Mouse (Mus musculus) kidney, postnatal 0 days (tissue): ENCODE results near the gene Gucy2g. TPM values are rescaled to one million over a fixed set of nuclear protein-coding genes. Genes with fewer than 3 reads are reported as not detected.

Source experiments
- ATAC-seq: fragments of 200-750 bp; cut with Nextera tagmentation; replicated peaks from 2 replicates; pipeline ENCODE4 v1.8.0; 2017; ENCODE audit warnings: low read depth, moderate number of reproducible peaks, moderate TSS enrichment, moderate library complexity; ENCODE audit not compliant: low FRiP score
- DNase-seq: peaks from one replicate; pipeline ENCODE4 v3.0.0-alpha.2; 2016; ENCODE audit warnings: low spot score
- H3K27ac ChIP-seq: fragments of 300-500 bp; sonication (generic); 2 replicates; pipeline ENCODE4 v1.5.1; 2014; ENCODE audit warnings: mild to moderate bottlenecking
- H3K27me3 ChIP-seq: fragments of 300-500 bp; sonication (generic); 2 replicates; pipeline ENCODE4 v1.6.1; 2014; ENCODE audit warnings: low read length, mixed read lengths; ENCODE audit not compliant: insufficient read depth
- H3K36me3 ChIP-seq: fragments of 300-500 bp; sonication (generic); 2 replicates; pipeline ENCODE4 v1.6.1; 2014; ENCODE audit warnings: low read length, mixed read lengths; ENCODE audit not compliant: insufficient read depth
- H3K4me1 ChIP-seq: fragments of 300-500 bp; sonication (generic); replicated peaks from 2 replicates; pipeline ENCODE4 v1.6.1; 2014; ENCODE audit warnings: antibody characterized with exemption, low read length, mixed read lengths; ENCODE audit not compliant: insufficient read depth
- H3K4me2 ChIP-seq: fragments of 300-500 bp; sonication (generic); 2 replicates; pipeline ENCODE4 v1.6.1; 2014; ENCODE audit warnings: mild to moderate bottlenecking, low read length, moderate library complexity, mixed read lengths
- H3K4me3 ChIP-seq: fragments of 300-500 bp; sonication (generic); replicated peaks from 2 replicates; pipeline ENCODE4 v1.5.1; 2014; ENCODE audit warnings: low read depth, low read length
- H3K9ac ChIP-seq: fragments of 300-500 bp; sonication (generic); 2 replicates; pipeline ENCODE4 v1.6.1; 2014; ENCODE audit warnings: low read depth, low read length
- H3K9me3 ChIP-seq: fragments of 300-500 bp; sonication (generic); replicated peaks from 2 replicates; pipeline ENCODE4 v1.6.1; 2016; ENCODE audit warnings: low read length, inconsistent platforms, mixed read lengths
- CTCF ChIP-seq: IDR thresholded peaks from 2 replicates; pipeline ENCODE4 v1.5.1; 2016; ENCODE audit warnings: antibody characterized with exemption, low read depth, mild to moderate bottlenecking, moderate library complexity
- WGBS: fragments of 180-500 bp; shearing (Covaris S2); extraction: QIAGEN DNeasy Blood & Tissue Kit; methylation state at CpG from one replicate; pipeline ENCODE4 v1.1.7; 2014; 5-methylcytosine and 5-hydroxymethylcytosine counted together
- polyA plus RNA-seq: library from polyadenylated mRNA; unstranded; fragments of >200 nt; fragmentation: Nextera tagmentation; extraction: Ambion mirVana; gene quantifications from 2 replicates; pipeline ENCODE4 v1.2.1, GENCODE M21; 2015

The Gucy2g gene
- 0.34 and 0.36 TPM in 2 replicates for polyA plus RNA-seq

DNA sequence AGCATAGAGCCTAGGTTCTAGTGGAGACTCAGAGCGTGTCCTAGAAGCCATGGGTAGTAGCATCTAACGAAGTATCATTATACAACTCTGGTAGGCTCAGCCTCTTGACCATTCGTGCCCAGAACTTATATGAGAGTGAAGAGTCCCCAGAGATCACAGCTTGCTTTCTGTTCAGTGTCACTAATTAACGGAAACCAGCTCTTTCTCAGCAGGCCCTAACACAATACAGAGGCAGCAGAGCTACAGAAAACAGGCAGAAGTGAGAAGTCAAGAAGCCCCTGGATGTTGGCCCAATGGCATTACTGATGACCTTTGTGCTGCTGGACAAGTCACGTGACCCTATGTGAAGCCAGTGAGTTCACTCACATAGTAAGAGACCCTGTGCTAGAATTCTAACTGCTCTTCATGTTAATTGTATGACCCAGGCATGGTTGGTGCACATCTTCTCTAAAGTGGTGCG, at the start of gene Gucy2g:
Gucy2g (minus strand) TSS at position 51 of the 460 bp plus-strand sequence.
- Histone ChIP-seq H3K27ac (no peak within 1 kb of the TSS), H3K36me3 (no peaks in the 10 kb centered on the region), H3K9ac (no peak within 1 kb of the TSS), H3K4me3 (no peak within 1 kb of the TSS), H3K27me3 (no peaks in the 10 kb centered on the region), H3K9me3 (no peaks in the 10 kb centered on the region), H3K4me2 (no peak within 1 kb of the TSS), H3K4me1 (no peaks in the 10 kb centered on the region)
- no peak for DNase-seq
- WGBS: 83% methylated on average over 6 of the region's 6 CpGs
- TF ChIP-seq CTCF: no peak
- ATAC-seq: no peak

DNA sequence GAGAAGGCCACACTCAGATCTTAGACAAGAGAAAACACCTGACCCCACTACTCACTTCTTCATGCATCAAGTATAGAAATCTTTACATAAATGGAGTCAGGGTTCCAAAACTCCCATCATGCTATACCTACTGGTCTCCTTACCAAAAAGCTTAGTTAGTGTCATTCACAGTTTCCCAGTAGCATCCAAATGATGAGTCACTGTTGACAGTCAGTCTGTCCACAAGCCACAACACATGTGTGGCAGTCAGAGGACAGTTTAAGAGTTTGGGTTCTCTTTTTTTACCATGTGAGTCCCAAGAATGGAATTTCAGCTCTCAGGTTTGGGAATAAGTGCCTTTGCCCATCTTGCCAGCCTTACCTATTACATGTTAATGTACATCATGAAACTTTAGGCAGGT, 47.9 kb upstream of the Gucy2g start:
- no peaks in the 10 kb centered on the region for H3K4me1 ChIP-seq
- H3K9me3 ChIP-seq: no peaks in the 10 kb centered on the region
- peaks cover 36% of the 10 kb centered on the region for H3K36me3 ChIP-seq
- H3K4me3 ChIP-seq: no peak overlapping the region
- ATAC-seq (no peak), DNase-seq (no peak)
- TF ChIP-seq CTCF: no peak
- no peak overlapping the region for H3K9ac ChIP-seq
- H3K4me2 ChIP-seq: no peak overlapping the region
- H3K27ac ChIP-seq: no peak overlapping the region
- no peaks in the 10 kb centered on the region for H3K27me3 ChIP-seq

DNA sequence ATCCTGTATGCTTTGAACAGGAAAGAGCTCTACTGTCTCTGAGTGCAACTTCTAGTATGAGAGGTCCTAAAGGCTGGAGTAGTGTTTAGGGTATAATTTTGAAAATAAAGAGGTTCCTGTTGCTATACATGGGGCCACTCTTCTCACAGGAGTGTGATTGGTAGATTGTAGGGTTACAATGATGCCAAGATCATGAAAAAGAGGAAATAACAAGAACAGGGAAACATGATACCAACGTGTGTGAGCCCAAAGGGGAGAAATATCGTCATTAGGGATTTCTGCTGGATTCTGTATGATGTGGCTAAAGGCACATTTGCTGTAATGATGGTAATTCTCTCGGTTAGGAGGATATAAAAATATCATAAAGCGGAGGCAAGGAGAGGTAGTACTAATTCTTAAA, 45.0 kb upstream of the Gucy2g start:
- H3K4me3 ChIP-seq: no peak overlapping the region
- H3K4me1 ChIP-seq: no peaks in the 10 kb centered on the region
- DNase-seq: no peak
- ATAC-seq: no peak
- peaks cover 48% of the 10 kb centered on the region for H3K36me3 ChIP-seq
- no peaks in the 10 kb centered on the region for H3K27me3 ChIP-seq
- no peak overlapping the region for H3K4me2 ChIP-seq
- no peak overlapping the region for H3K9ac ChIP-seq
- H3K9me3 ChIP-seq: no peaks in the 10 kb centered on the region
- TF ChIP-seq CTCF: no peak
- WGBS: 89% methylated on average over 4 of the region's 4 CpGs
- H3K27ac ChIP-seq: no peak overlapping the region

DNA sequence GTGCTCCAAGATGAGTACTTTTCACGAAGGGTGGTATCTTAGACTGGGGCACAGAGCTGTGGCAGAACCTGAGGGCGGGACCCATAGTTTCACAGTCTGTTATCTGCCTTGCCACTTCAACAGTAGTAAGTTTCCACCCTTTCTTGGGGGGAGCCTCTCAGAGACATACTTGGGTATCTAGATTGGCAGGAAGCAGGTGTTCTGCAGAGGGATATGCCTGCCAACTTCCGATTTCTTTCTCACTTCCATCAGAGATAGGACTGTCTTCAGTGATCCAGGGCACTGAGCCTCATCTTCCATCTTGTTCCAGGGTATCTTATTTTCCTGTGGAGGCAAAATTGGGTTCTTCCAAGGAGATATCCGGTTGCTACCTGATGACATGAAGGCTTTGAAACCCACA, 43.1 kb upstream of the Gucy2g start:
- Histone ChIP-seq H3K27me3 (no peaks in the 10 kb centered on the region), H3K27ac (no peak overlapping the region), H3K9me3 (no peaks in the 10 kb centered on the region), H3K4me1 (no peaks in the 10 kb centered on the region), H3K4me3 (no peak overlapping the region), H3K4me2 (no peak overlapping the region), H3K36me3 (peaks cover 58% of the 10 kb centered on the region), H3K9ac (no peak overlapping the region)
- TF ChIP-seq CTCF: no peak
- ATAC-seq: no peak
- DNase-seq: no peak
- 96% methylated on average over 4 of the region's 4 CpGs for WGBS

DNA sequence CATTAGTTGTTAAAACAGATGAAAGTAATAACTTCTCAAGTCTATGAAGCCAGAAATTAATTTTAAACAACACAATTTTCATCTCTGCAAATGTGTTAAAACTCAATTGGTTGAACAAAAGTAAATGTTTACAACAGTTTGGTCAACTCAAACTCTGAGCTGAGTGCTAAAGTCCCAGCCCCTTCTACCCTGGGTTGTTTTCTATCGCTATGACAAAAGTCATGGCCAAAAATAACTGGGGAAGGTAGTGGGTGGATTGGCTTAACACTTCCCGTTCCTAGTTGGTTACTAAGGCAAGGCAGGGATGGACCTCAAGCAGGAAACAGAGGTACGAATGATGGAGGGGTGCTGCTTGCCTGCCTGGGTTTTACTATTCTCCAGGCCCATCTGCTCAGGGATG, 35.7 kb upstream of the Gucy2g start:
- WGBS: 86% methylated on average over 3 of the region's 3 CpGs
- no peak for TF ChIP-seq CTCF
- ATAC-seq: no peak

DNA sequence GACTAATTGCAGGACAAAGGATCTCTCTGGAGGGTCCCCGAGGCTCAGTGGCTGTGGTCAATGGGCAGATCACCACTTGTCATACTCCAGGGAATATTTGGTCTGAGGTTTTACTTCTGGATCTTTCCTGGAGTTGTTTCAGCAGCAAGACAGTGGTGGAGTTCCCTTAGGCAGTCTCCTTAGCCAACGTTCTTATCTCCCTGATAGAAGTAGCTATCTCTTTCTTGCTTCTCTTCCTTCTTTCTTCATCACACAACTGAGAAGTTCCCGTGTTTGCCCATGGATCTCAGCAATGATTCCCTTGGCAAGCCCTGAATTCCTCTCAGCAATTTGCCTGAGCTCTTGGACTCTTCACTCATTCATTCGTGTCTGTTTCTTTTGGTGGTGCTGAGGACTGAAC, 35.1 kb upstream of the Gucy2g start:
- Histone ChIP-seq H3K4me1 (no peaks in the 10 kb centered on the region), H3K4me2 (no peak overlapping the region), H3K4me3 (no peak overlapping the region), H3K9ac (no peak overlapping the region), H3K36me3 (peaks cover 17% of the 10 kb centered on the region), H3K27me3 (no peaks in the 10 kb centered on the region), H3K27ac (no peak overlapping the region), H3K9me3 (no peaks in the 10 kb centered on the region)
- 84% methylated on average over 4 of the region's 4 CpGs for WGBS
- ATAC-seq (no peak), DNase-seq (no peak)
- no peak for TF ChIP-seq CTCF

More for the DNA sequence above, 35.7 kb upstream of the Gucy2g start:
- Histone ChIP-seq H3K4me3 (no peak overlapping the region), H3K27me3 (no peaks in the 10 kb centered on the region), H3K9ac (no peak overlapping the region), H3K4me2 (no peak overlapping the region), H3K9me3 (no peaks in the 10 kb centered on the region), H3K36me3 (peaks cover 17% of the 10 kb centered on the region), H3K4me1 (no peaks in the 10 kb centered on the region), H3K27ac (no peak overlapping the region)
- DNase-seq: no peak

DNA sequence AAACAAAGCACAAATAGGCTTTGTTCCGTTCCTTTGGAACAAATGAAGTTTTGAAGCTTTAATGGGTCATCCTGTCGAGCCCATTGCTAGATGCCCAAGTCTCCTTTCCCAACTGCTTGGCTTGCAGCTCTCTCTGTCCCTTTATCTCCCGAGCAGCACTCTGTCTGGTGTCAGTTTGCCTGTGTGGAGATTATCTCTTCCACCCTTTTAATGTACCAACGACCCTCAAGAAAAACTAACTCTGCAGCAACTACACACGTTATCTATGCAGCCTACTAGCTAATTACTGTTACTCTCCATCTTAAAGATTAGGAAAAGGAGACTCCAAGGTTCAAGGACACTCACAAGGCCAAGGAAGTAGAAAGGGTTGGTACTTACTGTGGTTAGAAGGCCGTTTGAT, 32.3 kb upstream of the Gucy2g start:
- Histone ChIP-seq H3K4me2 (no peak overlapping the region), H3K9me3 (no peaks in the 10 kb centered on the region), H3K27me3 (no peaks in the 10 kb centered on the region), H3K4me3 (no peak overlapping the region), H3K27ac (no peak overlapping the region), H3K4me1 (0 out of 2 replicates have a peak, but pooled peaks cover 14% of the 10 kb centered on the region), H3K36me3 (0 out of 2 replicates have a peak, but pooled peaks cover 5% of the 10 kb centered on the region), H3K9ac (no peak overlapping the region)
- 81% methylated on average over 6 of the region's 6 CpGs for WGBS
- DNase-seq (no peak), ATAC-seq (no peak)
- no peak for TF ChIP-seq CTCF
